Mouse (Mus musculus) heart, adult 11 months (tissue): ENCODE measurements around the gene Ccl12.

ENCODE experiments used
- DNase-seq: peaks from one replicate; pipeline ENCODE4 v3.0.0; 2022

Gene Ccl12

DNA sequence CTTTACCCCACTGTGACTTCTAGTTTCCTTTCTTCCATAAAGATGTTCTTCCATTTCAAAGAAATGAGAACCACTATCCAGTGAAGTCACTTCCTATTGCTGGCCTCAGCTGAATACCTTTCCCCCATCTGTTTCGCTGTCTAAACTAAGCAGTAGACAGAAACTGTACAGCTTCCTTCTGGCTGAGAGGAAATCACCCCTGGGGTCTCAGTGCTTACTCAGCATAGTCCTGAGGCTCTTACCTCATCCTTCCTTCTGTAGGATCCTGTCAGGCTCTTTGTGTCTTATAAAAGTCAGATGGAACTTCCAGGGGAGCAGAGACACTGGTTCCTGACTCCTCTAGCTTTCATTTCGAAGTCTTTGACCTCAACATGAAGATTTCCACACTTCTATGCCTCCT, at the start of gene Ccl12:
TSS of gene Ccl12 (plus strand) at position 317 of the 400 bp plus-strand sequence.
- peak; percentile 92 for DNase-seq

- peak; percentile 93 for DNase-seq
These were observed 47.8 kb upstream of the Ccl12 start for GRCm38 (mm10) chr11:82053849-82054248.

DNA sequence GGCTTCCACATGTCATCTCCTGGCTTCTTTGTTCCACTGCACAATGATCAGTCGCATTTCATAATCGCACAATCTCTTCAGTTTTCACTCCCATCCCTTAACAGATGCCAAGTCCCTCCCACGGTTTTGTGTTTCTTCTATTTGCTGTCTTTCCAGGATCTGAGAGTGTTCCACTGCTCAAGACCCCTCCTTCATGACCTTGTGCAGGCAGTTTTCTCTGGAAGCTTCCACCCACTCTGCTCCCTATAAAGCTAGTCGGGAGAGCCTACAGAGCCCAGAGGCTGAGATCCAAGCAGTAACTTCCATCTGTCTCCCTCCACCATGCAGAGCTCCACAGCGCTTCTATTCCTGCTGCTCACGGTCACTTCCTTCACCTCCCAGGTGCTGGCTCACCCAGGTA, 44.0 kb upstream of the Ccl12 start, which contains the start of gene Ccl11:
TSS of gene Ccl11 (plus strand) at position 178 of the 400 bp plus-strand sequence.
- peak; percentile 92 for DNase-seq

DNA sequence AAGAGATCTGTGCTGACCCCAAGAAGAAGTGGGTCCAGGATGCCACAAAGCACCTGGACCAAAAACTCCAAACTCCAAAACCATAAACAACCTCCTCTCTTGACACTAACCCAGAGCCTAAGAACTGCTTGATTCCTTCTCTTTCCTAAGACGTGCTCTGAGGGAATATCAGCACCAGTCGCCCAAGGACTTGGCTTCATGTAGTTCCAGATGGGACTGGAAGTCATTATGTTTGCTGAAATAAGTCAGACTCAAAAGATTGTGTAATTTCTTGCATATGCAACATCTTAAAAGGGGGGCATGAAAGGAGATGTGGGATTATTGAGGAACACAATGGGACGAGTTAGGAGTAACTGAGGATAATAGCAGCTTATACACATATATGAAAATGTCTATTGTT, 39.4 kb upstream of the Ccl12 start:
- DNase-seq = peak; percentile 94

GRCm38 (mm10) chr11:82063454-82063853, 38.2 kb upstream of the Ccl12 start:
- peak; percentile 93 for DNase-seq

DNA sequence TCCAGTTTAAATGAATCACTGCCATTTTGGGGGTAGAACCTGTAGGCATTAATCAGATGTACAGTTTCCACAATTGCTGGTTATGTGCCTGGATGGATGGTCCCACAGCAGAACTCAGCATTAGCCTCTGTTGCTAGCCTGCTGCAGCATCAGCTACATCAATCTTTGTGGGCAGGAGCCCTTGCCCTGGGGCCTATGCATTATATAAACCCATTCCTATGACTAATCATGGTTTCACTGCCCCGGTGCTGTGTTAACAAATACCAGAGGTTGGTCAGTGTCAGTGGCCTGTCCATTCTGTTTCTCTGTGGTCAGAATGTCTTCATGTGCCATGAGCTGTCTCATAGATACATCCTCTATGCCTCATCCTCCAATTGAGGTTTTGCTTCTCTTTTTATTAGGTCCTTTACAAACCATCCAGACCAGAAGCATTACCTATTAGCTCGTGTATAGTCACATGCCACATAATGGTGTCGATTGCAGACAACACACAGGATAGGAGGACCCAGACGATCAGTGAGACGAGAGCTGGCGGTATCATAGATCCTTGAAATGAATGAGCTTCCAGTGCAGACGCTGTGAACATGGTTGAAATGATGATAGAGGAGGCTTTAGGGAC, 34.6 kb upstream of the Ccl12 start:
- DNase-seq = peak; percentile 78

- DNase-seq = peak; percentile 94
These were observed 30.6 kb upstream of the Ccl12 start for GRCm38 (mm10) chr11:82071076-82071475.

DNA sequence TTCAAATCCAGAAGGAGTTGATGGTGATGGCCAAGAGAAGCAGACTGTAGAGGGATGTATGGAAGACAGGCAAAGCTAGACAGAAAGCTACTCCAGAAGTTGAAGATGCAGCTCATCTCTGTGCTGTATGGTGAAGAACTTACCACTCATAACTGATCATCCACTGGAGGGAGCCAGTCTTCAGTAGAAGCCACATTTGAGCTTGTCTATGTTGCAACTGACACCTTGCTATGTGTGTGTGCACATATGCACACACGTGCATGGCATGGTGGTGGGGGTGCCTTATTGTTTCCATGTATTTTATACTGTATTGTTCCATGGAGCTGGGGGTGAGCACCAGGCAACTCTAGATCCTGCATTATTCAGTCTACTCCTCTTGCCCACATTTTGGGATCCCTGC, 29.3 kb upstream of the Ccl12 start:
- peak; percentile 85 for DNase-seq

- DNase-seq = peak; percentile 92
These were observed 28.7 kb upstream of the Ccl12 start for GRCm38 (mm10) chr11:82072984-82073383.

- DNase-seq = peak; percentile 78
These were observed 28.0 kb upstream of the Ccl12 start for GRCm38 (mm10) chr11:82073686-82074085.

GRCm38 (mm10) chr11:82077031-82077430, 24.6 kb upstream of the Ccl12 start:
- DNase-seq = peak; percentile 79

DNA sequence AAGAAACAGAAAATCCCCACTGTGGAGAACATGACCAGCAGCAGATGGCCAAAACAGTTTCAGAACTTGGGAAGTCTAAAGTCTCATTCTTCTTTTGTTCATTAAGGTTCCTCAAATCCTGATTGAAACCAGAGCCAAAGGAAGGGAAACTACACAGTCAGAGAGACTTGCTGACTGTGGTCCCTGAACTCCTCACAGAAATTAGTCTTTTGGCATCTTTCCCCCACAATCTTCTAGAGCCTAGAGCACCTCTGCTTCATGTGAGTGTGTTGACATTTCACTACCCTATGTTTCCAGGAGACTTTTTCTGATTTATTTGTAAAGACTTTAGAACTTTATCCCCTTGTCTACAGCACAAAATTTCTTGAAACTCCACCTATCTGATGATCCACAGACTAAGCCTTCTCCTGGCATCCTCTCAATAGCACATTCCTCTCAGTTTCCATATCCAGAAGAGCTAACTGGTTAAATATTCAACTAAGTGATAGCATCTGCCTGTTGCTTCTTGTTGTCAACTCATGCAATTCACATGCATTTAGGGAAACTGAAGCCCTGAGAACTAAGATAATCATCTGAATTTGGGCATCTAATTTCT, 23.4 kb upstream of the Ccl12 start:
- DNase-seq = peak; percentile 76

DNA sequence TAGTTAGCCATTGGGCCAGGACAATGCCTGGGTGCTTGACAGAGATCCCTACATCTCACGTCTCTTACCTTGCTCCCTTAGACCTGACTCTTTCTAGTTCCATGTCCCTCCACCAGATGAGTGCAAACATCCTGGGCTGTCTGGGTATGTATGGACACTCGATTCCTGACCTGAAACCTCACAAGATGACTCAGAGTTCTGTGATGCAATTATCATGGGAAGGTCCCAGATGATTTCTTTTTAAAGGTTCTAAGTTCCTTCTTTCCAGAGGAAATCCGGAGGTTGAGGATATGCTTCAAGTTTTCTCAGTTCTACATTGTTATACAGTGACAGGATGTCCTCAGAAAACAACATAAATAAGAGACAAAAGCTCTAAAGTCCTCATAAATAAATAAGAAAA, 20.8 kb upstream of the Ccl12 start:
- DNase-seq = peak; percentile 86

- DNase-seq = no peak
These were observed 17.3 kb upstream of the Ccl12 start for GRCm38 (mm10) chr11:82084360-82084759.

DNA sequence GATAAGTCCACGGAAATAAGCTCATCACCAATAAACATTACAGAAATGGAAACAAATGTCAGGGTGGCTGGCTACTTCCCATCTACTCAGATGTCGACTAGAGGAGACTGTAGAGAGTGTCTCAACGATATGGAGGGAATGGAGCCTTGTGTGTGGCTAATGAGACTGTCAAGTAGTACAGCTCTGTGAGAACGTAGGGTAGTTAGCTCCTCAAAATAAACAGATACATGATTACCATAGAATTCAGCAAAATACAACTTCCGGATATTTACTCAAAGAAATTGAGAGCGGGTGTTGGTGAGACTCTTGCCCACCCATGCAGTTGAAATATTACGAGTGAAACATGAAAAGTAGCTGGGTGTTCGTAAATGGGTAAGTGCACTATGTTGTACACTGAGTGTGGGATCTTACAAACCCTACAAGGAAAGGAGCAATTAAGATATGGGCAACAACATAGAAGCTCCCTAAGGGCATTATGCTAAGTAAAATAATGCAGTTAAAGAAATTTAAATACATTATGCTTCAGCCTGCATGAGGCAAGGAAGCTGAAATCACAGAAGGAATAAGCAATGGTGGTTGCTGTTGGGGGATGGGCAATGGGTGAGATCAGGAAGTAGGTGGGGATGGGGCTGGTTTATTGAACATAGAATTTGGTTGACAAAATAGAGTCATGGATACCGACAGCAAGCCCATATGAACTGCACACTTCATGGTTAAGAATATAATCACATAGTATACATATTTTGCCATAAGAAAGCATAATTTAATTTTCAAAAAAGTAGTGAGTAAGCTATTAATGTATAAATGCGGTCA, 1.9 kb upstream of the Ccl12 start:
- DNase-seq = peak; percentile 64

- DNase-seq = peak; percentile 61
These were observed 558 bp upstream of the Ccl12 start for GRCm38 (mm10) chr11:82101087-82101486.

GRCm38 (mm10) chr11:82109611-82110010, 8.0 kb downstream of the Ccl12 start:
- peak; percentile 82 for DNase-seq

GRCm38 (mm10) chr11:82110372-82111248, 9.0 kb downstream of the Ccl12 start:
- peak; percentile 35 for DNase-seq

GRCm38 (mm10) chr11:82114885-82115284, 13.2 kb downstream of the Ccl12 start, which contains the start of gene Ccl8:
Gene Ccl8 (plus strand): TSS chr11:82115185.
- DNase-seq = peak; percentile 66

DNA sequence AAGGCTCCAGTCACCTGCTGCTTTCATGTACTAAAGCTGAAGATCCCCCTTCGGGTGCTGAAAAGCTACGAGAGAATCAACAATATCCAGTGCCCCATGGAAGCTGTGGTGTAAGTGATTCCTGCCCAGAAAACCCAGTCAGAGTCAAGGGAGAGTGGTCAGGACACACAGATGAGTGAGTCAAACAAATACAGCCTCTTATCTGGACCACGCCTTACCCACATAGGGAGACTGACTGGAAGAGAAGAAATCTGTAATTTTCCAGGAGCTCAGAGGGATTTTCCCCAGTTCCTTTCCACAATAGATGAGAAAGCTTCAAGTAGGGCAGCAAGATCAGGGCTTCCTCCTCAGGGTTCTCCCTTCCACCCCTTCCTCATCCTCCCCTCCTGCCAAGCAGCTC, 14.4 kb downstream of the Ccl12 start:
- DNase-seq = peak; percentile 55

DNA sequence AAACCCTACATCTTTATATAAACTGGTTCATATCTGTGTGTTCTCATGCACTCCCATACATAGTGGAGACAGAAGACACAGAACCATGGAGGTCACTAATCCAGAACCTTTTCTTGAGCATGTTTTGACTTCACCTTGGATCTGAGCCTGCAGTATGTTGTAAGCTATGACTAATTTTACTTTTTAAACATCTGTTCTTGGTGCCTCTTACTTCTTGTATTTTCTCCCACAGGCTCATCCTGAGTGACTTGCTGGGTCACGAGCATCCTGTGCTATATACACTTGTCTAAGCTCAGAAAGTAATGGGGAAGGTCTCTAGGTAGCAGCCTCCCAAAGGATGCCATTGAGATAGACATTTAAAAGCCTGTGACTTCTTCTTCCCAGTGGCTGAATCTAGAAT, 31.3 kb downstream of the Ccl12 start:
- peak; percentile 90 for DNase-seq

DNA sequence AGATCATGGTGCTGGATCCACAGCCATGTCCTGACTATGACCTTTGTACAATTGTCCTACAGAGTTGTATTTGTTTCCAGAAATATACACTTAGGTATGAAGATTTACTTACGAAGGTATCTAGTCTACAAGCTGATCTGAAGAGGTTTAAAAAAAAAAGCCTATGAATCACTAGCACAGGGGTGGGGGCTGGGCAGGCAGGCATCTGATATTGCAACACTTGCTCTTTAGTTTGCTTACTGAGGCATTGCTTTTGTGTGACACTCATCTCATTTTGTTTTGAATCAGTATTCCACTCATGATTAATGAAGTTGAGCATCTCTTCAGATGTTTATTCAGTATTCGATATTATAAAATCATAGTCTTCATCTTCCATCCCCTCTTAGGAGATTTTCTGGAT, 34.6 kb downstream of the Ccl12 start:
- no peak for DNase-seq
